Mouse (Mus musculus): ENCODE measurements around the gene Btbd8. TPM values are rescaled to one million over a fixed set of nuclear protein-coding genes. Genes with fewer than 3 reads are reported as not detected.
A peak's percentile ranks its signal among the peaks of the same experiment; 100 is the strongest.

The Btbd8 gene
- polyA plus RNA-seq, 1 experiment, result 1.2 TPM

GRCm38 (mm10) chr5:107488996-107489395, 51.2 kb downstream of the Btbd8 start:
- 69% methylated on average over 4 of the region's 4 CpGs for WGBS
- H3K4me3 ChIP-seq (ENCODE audit: insufficient read depth, low read depth, low read length), result no peak overlapping the region

GRCm38 (mm10) chr5:107491036-107491435, 53.2 kb downstream of the Btbd8 start:
- no peak for DNase-seq
- no peak overlapping the region for H3K4me3 ChIP-seq (ENCODE audit: insufficient read depth, low read depth, low read length)
- WGBS, result 64% methylated on average over 9 of the region's 9 CpGs
- no peak overlapping the region for H3K27ac ChIP-seq (ENCODE audit: insufficient read depth, low read depth, low read length)
- H3K4me1 ChIP-seq (ENCODE audit: control insufficient read depth, insufficient read depth, low read length), result no peaks in the 10 kb centered on the region
- H3K36me3 ChIP-seq (ENCODE audit: control insufficient read depth, insufficient read depth, low read length), result no peaks in the 10 kb centered on the region
- no peaks in the 10 kb centered on the region for H3K27me3 ChIP-seq (replicated peaks; ENCODE audit: control insufficient read depth, insufficient read depth, low read length)
- no peak for TF ChIP-seq CTCF (conservative IDR thresholded peaks at IDR 0.05; ENCODE audit: insufficient read depth, insufficient read length, low read depth, low read length)
- no peak for TF ChIP-seq POLR2A (IDR thresholded peaks at IDR 0.05; ENCODE audit: low read depth, low read length)

More at GRCm38 (mm10) chr5:107488996-107489395, 51.2 kb downstream of the Btbd8 start:
- H3K27ac ChIP-seq (ENCODE audit: insufficient read depth, low read depth, low read length), result no peak overlapping the region
- H3K36me3 ChIP-seq (ENCODE audit: control insufficient read depth, insufficient read depth, low read length), result no peaks in the 10 kb centered on the region
- H3K4me1 ChIP-seq (ENCODE audit: control insufficient read depth, insufficient read depth, low read length), result no peaks in the 10 kb centered on the region
- H3K27me3 ChIP-seq (replicated peaks; ENCODE audit: control insufficient read depth, insufficient read depth, low read length), result no peaks in the 10 kb centered on the region
- DNase-seq, result no peak
- TF ChIP-seq POLR2A (IDR thresholded peaks at IDR 0.05; ENCODE audit: low read depth, low read length) (no peak), CTCF (conservative IDR thresholded peaks at IDR 0.05; ENCODE audit: insufficient read depth, insufficient read length, low read depth, low read length) (no peak)

GRCm38 (mm10) chr5:107492471-107492870, 54.7 kb downstream of the Btbd8 start:
- Histone ChIP-seq H3K27ac (ENCODE audit: insufficient read depth, low read depth, low read length) (no peak overlapping the region), H3K4me1 (ENCODE audit: control insufficient read depth, insufficient read depth, low read length) (no peaks in the 10 kb centered on the region), H3K27me3 (replicated peaks; ENCODE audit: control insufficient read depth, insufficient read depth, low read length) (no peaks in the 10 kb centered on the region), H3K4me3 (ENCODE audit: insufficient read depth, low read depth, low read length) (no peak overlapping the region), H3K36me3 (ENCODE audit: control insufficient read depth, insufficient read depth, low read length) (no peaks in the 10 kb centered on the region)
- WGBS, result 99% methylated on average over 2 of the region's 2 CpGs
- TF ChIP-seq CTCF (conservative IDR thresholded peaks at IDR 0.05; ENCODE audit: insufficient read depth, insufficient read length, low read depth, low read length) (no peak), POLR2A (IDR thresholded peaks at IDR 0.05; ENCODE audit: low read depth, low read length) (no peak)
- DNase-seq, result no peak

GRCm38 (mm10) chr5:107494759-107495158, 57.0 kb downstream of the Btbd8 start:
- H3K27me3 ChIP-seq (replicated peaks; ENCODE audit: control insufficient read depth, insufficient read depth, low read length), result no peaks in the 10 kb centered on the region
- DNase-seq, result no peak
- H3K36me3 ChIP-seq (ENCODE audit: control insufficient read depth, insufficient read depth, low read length), result no peaks in the 10 kb centered on the region
- no peak overlapping the region for H3K4me3 ChIP-seq (ENCODE audit: insufficient read depth, low read depth, low read length)
- 99% methylated on average over 5 of the region's 5 CpGs for WGBS
- H3K4me1 ChIP-seq (ENCODE audit: control insufficient read depth, insufficient read depth, low read length), result no peaks in the 10 kb centered on the region
- TF ChIP-seq CTCF (conservative IDR thresholded peaks at IDR 0.05; ENCODE audit: insufficient read depth, insufficient read length, low read depth, low read length), result no peak
- no peak overlapping the region for H3K27ac ChIP-seq (ENCODE audit: insufficient read depth, low read depth, low read length)

- Histone ChIP-seq H3K4me3 (ENCODE audit: insufficient read depth, low read depth, low read length) (no peak overlapping the region), H3K4me1 (ENCODE audit: control insufficient read depth, insufficient read depth, low read length) (no peaks in the 10 kb centered on the region), H3K27me3 (replicated peaks; ENCODE audit: control insufficient read depth, insufficient read depth, low read length) (no peaks in the 10 kb centered on the region), H3K36me3 (ENCODE audit: control insufficient read depth, insufficient read depth, low read length) (no peaks in the 10 kb centered on the region), H3K27ac (ENCODE audit: insufficient read depth, low read depth, low read length) (no peak overlapping the region)
- TF ChIP-seq CTCF (conservative IDR thresholded peaks at IDR 0.05; ENCODE audit: insufficient read depth, insufficient read length, low read depth, low read length) (no peak), POLR2A (IDR thresholded peaks at IDR 0.05; ENCODE audit: low read depth, low read length) (no peak)
- no peak for DNase-seq
- WGBS, result 82% methylated on average over 2 of the region's 2 CpGs
Measured at GRCm38 (mm10) chr5:107496047-107496446, 58.2 kb downstream of the Btbd8 start.

GRCm38 (mm10) chr5:107497519-107498501, 60.0 kb downstream of the Btbd8 start:
- Histone ChIP-seq H3K4me1 (ENCODE audit: control insufficient read depth, insufficient read depth, low read length) (no peaks in the 10 kb centered on the region), H3K36me3 (ENCODE audit: control insufficient read depth, insufficient read depth, low read length) (no peaks in the 10 kb centered on the region), H3K4me3 (ENCODE audit: insufficient read depth, low read depth, low read length) (no peak overlapping the region), H3K27ac (ENCODE audit: insufficient read depth, low read depth, low read length) (no peak overlapping the region), H3K27me3 (replicated peaks; ENCODE audit: control insufficient read depth, insufficient read depth, low read length) (no peaks in the 10 kb centered on the region)
- WGBS, result 79% methylated on average over 10 of the region's 10 CpGs
- DNase-seq, result no peak
- TF ChIP-seq CTCF (conservative IDR thresholded peaks at IDR 0.05; ENCODE audit: insufficient read depth, insufficient read length, low read depth, low read length) (no peak), POLR2A (IDR thresholded peaks at IDR 0.05; ENCODE audit: low read depth, low read length) (no peak)

- TF ChIP-seq CTCF (conservative IDR thresholded peaks at IDR 0.05; ENCODE audit: insufficient read depth, insufficient read length, low read depth, low read length), result no peak
- no peak for TF ChIP-seq POLR2A (IDR thresholded peaks at IDR 0.05; ENCODE audit: low read depth, low read length)
- DNase-seq, result peak; percentile 12
- no peak overlapping the region for H3K4me3 ChIP-seq (ENCODE audit: insufficient read depth, low read depth, low read length)
- H3K27ac ChIP-seq (ENCODE audit: insufficient read depth, low read depth, low read length), result no peak overlapping the region
- no peaks in the 10 kb centered on the region for H3K4me1 ChIP-seq (ENCODE audit: control insufficient read depth, insufficient read depth, low read length)
- H3K27me3 ChIP-seq (replicated peaks; ENCODE audit: control insufficient read depth, insufficient read depth, low read length), result no peaks in the 10 kb centered on the region
- no peaks in the 10 kb centered on the region for H3K36me3 ChIP-seq (ENCODE audit: control insufficient read depth, insufficient read depth, low read length)
- WGBS, result 68% methylated on average over 5 of the region's 5 CpGs
Measured at GRCm38 (mm10) chr5:107498806-107499310, 61.1 kb downstream of the Btbd8 start.

All from kidney, adult 2 months (tissue).